Mouse (Mus musculus) B cell, adult 2 months (primary cell): Measurements from ENCODE around the gene Pou2f2.

ENCODE experiments used
- DNase-seq, 2 experiments: peaks; one replicate each; pipeline ENCODE4 v3.0.0; 2022

The Pou2f2 gene

GRCm38 (mm10) chr7:25137553-25137952, 42.0 kb downstream of the Pou2f2 start:
- DNase-seq: no peak

- peak; percentile 92 to 93 for DNase-seq
Measured at GRCm38 (mm10) chr7:25133092-25134049, 46.2 kb downstream of the Pou2f2 start.

GRCm38 (mm10) chr7:25132318-25132960, 47.1 kb downstream of the Pou2f2 start:
- DNase-seq: peak; percentile 83 to 84

DNA sequence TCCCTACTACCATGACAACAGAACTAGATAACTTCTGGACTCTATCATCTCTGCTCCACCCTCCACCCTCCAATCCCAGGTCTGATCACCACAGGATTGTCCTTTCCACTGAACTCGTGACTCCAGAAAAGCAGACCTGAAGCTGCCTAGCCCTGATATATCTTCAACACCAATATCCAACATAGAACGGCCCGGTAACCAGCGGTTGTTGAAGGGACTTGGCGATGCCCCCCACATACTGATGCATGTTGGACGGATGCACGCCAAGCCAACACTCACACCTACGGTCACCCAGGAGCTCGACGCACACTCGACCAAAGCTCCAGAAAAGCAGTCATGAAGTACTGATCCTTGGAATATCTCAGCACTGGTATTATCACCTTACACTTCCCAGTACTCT, 48.3 kb downstream of the Pou2f2 start:
- DNase-seq: peak in 1 of 2 experiments; percentile 13

DNA sequence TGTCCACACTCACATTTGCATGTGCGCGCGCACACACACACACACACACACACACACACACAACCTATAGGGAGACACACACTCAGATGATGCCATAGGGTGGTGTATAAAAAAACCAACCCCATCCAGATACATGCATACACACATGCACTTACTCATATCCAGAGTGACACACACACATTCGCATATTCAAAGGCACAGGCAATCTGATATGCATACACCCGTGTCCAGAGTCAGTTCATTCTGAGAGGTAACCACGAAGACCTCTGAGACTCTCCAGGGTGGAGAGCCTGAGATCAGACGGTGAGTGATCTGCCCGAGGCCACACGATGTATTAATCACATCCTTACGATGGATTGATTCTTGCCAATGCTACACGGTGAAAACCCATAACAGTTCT, 49.0 kb downstream of the Pou2f2 start:
- DNase-seq: peak in 1 of 2 experiments; percentile 15

DNA sequence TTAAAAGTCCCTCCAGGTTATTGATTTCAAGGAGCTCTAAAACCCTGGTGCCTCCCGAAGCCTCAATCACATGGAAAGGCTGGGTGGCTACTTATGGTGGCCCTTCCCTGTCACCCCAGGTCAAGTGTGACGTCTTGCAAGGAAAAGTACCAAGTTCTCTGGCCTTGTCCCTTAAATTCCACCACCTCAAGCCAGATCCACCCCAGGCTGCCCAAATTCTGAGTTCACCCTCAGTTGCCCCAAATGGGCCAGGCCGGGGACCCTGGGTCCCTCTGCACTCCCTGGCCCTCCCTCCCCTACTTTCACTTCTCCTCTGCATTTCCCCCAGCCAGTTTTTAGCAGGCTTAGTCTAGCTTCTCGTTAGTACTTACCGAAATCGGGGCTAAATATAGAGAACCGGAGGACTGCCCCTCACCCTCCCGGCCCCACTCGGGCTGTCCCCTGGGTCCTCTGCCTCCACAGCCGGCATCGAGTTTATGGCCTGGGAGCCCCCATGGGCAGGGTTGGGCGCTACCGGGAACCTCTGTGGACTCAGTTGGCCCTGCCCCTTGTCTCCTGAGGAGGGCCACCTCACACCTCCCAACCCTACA, 50.0 kb downstream of the Pou2f2 start:
- DNase-seq: peak; percentile 80 to 85

- no peak for DNase-seq
Measured at GRCm38 (mm10) chr7:25127971-25128370, 51.6 kb downstream of the Pou2f2 start.

DNA sequence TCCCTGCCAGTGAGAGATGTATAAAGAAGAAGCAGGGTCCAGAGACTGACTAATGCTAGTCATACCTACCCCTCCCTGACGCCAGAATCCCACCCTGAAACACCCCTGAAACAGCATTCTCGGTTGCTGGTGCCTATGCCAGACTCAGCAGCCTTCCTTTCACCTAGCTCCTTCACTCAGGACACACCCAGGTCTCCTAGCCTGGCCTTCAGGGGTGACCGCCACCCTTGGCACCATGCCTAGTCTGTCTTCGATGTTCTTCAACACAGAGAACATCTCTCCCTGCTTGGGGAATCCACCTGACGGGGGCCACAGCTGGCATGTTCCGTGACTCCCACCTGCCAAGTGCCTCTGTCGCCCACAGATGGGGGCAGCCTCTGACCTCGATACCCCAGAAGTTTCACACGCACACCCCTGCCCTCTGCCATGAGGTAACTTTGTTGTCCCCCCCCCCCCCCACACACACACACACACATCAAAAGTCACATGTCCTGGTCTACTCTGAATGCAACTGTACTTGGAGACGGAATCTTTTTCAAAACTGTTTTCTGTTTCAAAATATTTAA, 53.7 kb downstream of the Pou2f2 start:
- DNase-seq: no peak

GRCm38 (mm10) chr7:25121240-25121786, 58.2 kb downstream of the Pou2f2 start:
- DNase-seq: no peak

GRCm38 (mm10) chr7:25120061-25120834, 59.3 kb downstream of the Pou2f2 start:
- DNase-seq: peak; percentile 83 to 87

GRCm38 (mm10) chr7:25112956-25113603, 66.4 kb downstream of the Pou2f2 start:
- DNase-seq: no peak

GRCm38 (mm10) chr7:25112178-25112955, 67.2 kb downstream of the Pou2f2 start:
- DNase-seq: peak in 1 of 2 experiments; percentile 43

- DNase-seq: no peak
Measured at GRCm38 (mm10) chr7:25110336-25110735, 69.2 kb downstream of the Pou2f2 start.

DNA sequence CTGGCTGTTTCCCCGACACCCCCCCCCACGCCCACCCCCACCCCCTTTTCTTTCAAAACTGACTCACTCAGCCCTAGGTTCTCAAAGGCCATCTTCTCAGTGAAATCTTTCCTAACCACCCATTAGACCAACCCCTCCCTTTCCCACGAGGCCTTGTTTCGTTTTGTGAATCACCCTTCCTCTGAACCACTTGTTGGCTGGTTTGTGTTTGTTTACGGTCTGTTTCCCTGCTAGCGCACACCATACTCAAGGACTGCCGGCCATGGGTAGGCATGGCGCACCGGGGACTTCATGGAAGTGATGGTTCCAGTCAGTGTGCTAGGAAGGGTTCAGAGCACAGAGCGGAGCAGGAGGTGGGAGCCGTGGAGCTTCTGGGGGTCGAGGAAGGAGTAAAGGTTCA, 70.2 kb downstream of the Pou2f2 start:
- no peak for DNase-seq

DNA sequence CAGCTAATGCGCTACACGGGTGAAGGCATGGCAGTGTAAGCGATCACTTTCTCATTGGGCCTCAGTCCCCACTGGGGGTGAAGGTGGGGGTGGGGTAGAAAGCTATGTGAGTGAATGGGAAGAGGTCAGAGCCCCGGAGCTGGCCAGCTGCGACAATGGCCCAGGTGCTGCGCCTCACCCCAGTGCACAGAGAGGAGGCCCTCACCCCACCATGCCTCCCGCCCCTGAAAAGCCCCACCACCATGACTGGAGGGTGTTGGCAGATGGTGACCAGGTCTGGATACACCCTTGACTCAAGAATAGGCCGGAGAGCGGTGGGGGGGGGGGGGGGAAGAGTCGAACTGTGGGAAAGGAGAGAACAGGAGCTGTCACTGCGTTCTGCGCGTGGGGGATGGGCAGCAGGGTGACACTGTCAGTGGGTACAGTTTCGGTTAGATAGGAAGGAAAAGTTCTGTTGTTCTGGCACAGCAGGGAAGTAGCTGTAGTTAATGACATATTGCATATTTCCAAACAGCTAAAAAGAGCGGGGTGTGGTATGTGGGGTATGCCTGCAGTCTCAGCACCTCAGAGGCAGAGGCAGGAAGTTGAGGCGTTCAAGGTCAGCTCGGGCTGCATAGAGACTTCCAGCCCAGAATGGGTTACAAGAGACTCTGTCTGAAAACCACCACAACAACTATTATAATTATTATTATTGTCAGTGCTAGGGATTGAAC, 72.6 kb downstream of the Pou2f2 start:
- peak in 1 of 2 experiments; percentile 24 for DNase-seq

DNA sequence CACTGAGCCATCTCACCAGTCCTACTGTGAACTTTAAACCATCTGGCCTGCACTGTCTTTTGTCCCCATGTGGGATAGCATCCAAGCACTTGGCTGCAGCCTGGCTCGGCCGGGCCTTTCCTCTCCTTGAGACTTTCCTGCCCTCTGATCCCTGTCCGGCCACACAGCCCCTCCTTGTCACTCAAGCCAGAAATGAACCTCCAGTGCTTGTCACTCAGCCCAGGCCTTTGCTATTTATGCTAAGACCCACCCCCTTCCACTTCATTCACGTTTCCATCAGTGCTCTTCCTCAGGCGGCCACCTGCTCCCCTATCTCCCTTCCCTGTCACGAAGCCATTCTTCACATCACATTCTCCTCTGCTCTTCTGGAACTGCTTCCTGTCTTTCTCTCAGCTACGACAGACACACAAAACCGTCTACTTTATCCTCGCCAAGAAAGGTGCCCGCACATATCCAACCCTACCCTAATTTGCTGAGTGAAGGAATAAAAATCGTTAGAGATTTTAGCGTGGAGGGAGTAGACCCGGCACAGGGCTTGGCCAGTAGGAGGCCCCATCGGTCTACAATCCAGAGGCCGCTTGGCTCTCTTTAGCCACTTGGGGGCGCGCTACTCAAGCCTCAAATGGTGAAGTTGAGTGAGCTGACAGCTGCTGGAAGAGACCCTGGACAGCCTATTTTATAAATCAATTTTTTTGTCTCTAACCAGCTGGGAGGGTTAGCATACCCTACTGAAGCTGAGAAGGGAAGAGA, 73.9 kb downstream of the Pou2f2 start:
- peak; percentile 97 for DNase-seq

DNA sequence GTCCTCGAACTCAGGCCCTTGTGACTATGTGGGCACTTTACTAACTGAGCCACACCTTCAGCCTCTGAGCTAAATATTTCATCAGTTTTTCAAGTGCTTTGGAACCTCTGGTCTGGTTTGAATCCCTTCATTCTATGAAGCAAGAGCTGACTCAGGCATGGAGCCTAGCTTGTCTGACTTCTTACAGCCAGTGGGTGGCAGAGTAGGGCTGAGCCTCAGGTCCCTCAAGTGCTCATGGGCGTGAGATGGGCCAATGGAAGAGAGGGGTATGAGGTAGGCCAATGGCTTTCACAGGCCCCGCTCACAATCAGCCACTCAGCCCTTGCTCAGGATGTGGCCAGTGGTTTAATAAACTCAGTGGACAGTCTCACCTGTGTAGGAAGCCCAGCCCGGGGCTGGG, 79.9 kb downstream of the Pou2f2 start:
- DNase-seq: no peak

DNA sequence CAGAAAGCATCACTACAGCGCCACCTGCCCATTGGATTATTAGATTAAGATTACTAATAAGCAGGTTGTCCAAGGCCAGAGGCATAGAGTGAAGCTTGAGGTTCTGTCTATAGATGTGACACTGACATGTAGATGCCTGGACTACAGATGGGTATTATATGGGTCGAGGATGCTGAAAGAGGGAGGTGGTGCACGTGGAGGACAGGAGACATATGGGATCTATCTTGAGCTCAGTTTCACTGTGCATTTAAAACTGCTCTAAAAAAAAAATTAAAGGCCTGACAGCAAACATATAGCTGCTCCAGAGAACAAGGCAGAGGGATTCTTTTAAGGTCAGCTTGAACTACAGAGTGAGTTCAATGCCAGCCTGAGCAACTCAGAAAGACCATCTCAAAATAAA, 81.4 kb downstream of the Pou2f2 start:
- no peak for DNase-seq

- DNase-seq: no peak
Measured at GRCm38 (mm10) chr7:25089875-25090274, 89.7 kb downstream of the Pou2f2 start.
